Mouse (Mus musculus) midbrain, postnatal 0 days (tissue): Measurements from ENCODE around the gene Nsmce4a. TPM values are rescaled to one million over a fixed set of nuclear protein-coding genes. Genes with fewer than 3 reads are reported as not detected.

Experiments used
- ATAC-seq: fragments of 200-750 bp; cut with Nextera tagmentation; 2 replicates; pipeline ENCODE4 v1.8.0; 2017; ENCODE audit warnings: moderate number of reproducible peaks, mild to moderate bottlenecking, moderate TSS enrichment, moderate library complexity; ENCODE audit not compliant: low FRiP score
- DNase-seq: peaks from one replicate; pipeline ENCODE4 v3.0.0-alpha.2; 2015; ENCODE audit warnings: low spot score
- H3K27ac ChIP-seq: fragments of 300-500 bp; sonication (generic); 2 replicates; pipeline ENCODE4 v1.5.1; 2014; ENCODE audit warnings: low read depth, mild to moderate bottlenecking, low read length, mixed read lengths
- H3K27me3 ChIP-seq: fragments of 300-500 bp; sonication (generic); 2 replicates; pipeline ENCODE4 v1.6.1; 2014; ENCODE audit warnings: low read length, control low read depth, mixed read lengths; ENCODE audit not compliant: insufficient read depth
- H3K36me3 ChIP-seq: fragments of 300-500 bp; sonication (generic); 2 replicates; pipeline ENCODE4 v1.6.1; 2014; ENCODE audit warnings: low read length, control low read depth, mixed read lengths; ENCODE audit not compliant: insufficient read depth
- H3K4me1 ChIP-seq: fragments of 300-500 bp; sonication (generic); 2 replicates; pipeline ENCODE4 v1.6.1; 2014; ENCODE audit warnings: mild to moderate bottlenecking, control low read depth, antibody characterized with exemption, low read length, mixed read lengths; ENCODE audit not compliant: insufficient read depth
- H3K4me2 ChIP-seq: fragments of 300-500 bp; sonication (generic); 2 replicates; pipeline ENCODE4 v1.6.1; 2014; ENCODE audit warnings: low read depth, mild to moderate bottlenecking, low read length, mixed read lengths; ENCODE audit not compliant: poor library complexity, severe bottlenecking
- H3K4me3 ChIP-seq: fragments of 300-500 bp; sonication (generic); 2 replicates; pipeline ENCODE4 v1.5.1; 2014; ENCODE audit warnings: low read depth, mild to moderate bottlenecking, low read length, moderate library complexity
- H3K9ac ChIP-seq: fragments of 300-500 bp; sonication (generic); replicated peaks from 2 replicates; pipeline ENCODE4 v1.6.1; 2014; ENCODE audit warnings: mild to moderate bottlenecking, low read length, moderate library complexity, mixed read lengths; ENCODE audit not compliant: poor library complexity, severe bottlenecking
- H3K9me3 ChIP-seq: fragments of 300-500 bp; sonication (generic); 2 replicates; pipeline ENCODE4 v1.6.1; 2016; ENCODE audit warnings: low read length, control low read depth
- CTCF ChIP-seq: IDR thresholded peaks from 2 replicates; pipeline ENCODE4 v1.5.1; 2016; ENCODE audit warnings: antibody characterized with exemption, mild to moderate bottlenecking
- WGBS: fragments of 180-500 bp; shearing (Covaris S2); extraction: QIAGEN DNeasy Blood & Tissue Kit; methylation state at CpG from one replicate; pipeline ENCODE4 v1.1.7; 2014; 5-methylcytosine and 5-hydroxymethylcytosine counted together
- polyA plus RNA-seq: library from polyadenylated mRNA; unstranded; fragments of >200 nt; fragmentation: Nextera tagmentation; extraction: Ambion mirVana; gene quantifications from 2 replicates; pipeline ENCODE4 v1.2.1, GENCODE M21; 2015
- total RNA-seq: library from RNA; depleted of rRNA; stranded (reverse); fragments of >200 nt; gene quantifications from 2 replicates; pipeline ENCODE4 v1.2.3, GENCODE M21; 2014

Nsmce4a gene
- total and polyA plus RNA-seq, 2 experiments from 2014 or later = 38.7 to 67.7 TPM

- TF ChIP-seq CTCF = no peak
- Histone ChIP-seq H3K9ac (no peak overlapping the region), H3K36me3 (no peaks in the 10 kb centered on the region), H3K27ac (no peak overlapping the region), H3K27me3 (no peaks in the 10 kb centered on the region), H3K4me2 (no peak overlapping the region), H3K4me1 (no peaks in the 10 kb centered on the region), H3K9me3 (no peaks in the 10 kb centered on the region), H3K4me3 (no peak overlapping the region)
- DNase-seq = no peak
- ATAC-seq = no peak
- WGBS = 58% methylated on average over 4 of the region's 4 CpGs
Observed at GRCm38 (mm10) chr7:130606958-130607357, 34.0 kb upstream of the Nsmce4a start.

GRCm38 (mm10) chr7:130605111-130605510 lies 32.2 kb upstream of the Nsmce4a start:
- Histone ChIP-seq H3K9ac (no peak overlapping the region), H3K4me2 (no peak overlapping the region), H3K9me3 (no peaks in the 10 kb centered on the region), H3K4me1 (no peaks in the 10 kb centered on the region), H3K4me3 (no peak overlapping the region), H3K27me3 (no peaks in the 10 kb centered on the region), H3K27ac (no peak overlapping the region), H3K36me3 (no peaks in the 10 kb centered on the region)
- WGBS = 37% methylated on average over 6 of the region's 6 CpGs
- no peak for ATAC-seq
- TF ChIP-seq CTCF = peak; percentile 66
- DNase-seq = no peak

GRCm38 (mm10) chr7:130604390-130604789 lies 31.5 kb upstream of the Nsmce4a start:
- whole genome bisulfite sequencing = 78% methylated on average over 2 of the region's 2 CpGs

GRCm38 (mm10) chr7:130603556-130603955 lies 30.6 kb upstream of the Nsmce4a start:
- ATAC-seq (no peak), DNase-seq (no peak)
- Histone ChIP-seq H3K9ac (no peak overlapping the region), H3K27me3 (no peaks in the 10 kb centered on the region), H3K4me3 (no peak overlapping the region), H3K36me3 (no peaks in the 10 kb centered on the region), H3K4me1 (no peaks in the 10 kb centered on the region), H3K4me2 (no peak overlapping the region), H3K27ac (no peak overlapping the region), H3K9me3 (no peaks in the 10 kb centered on the region)
- TF ChIP-seq CTCF = no peak
- 88% methylated on average over 5 of the region's 5 CpGs for WGBS

More at GRCm38 (mm10) chr7:130604390-130604789, 31.5 kb upstream of the Nsmce4a start:
- TF ChIP-seq CTCF = no peak
- Histone ChIP-seq H3K27ac (no peak overlapping the region), H3K4me2 (no peak overlapping the region), H3K27me3 (no peaks in the 10 kb centered on the region), H3K4me3 (no peak overlapping the region), H3K9me3 (no peaks in the 10 kb centered on the region), H3K4me1 (no peaks in the 10 kb centered on the region), H3K9ac (no peak overlapping the region), H3K36me3 (no peaks in the 10 kb centered on the region)
- DNase-seq = no peak
- ATAC-seq = no peak

GRCm38 (mm10) chr7:130602804-130603203 lies 29.9 kb upstream of the Nsmce4a start:
- no peaks in the 10 kb centered on the region for H3K9me3 ChIP-seq
- no peaks in the 10 kb centered on the region for H3K4me1 ChIP-seq
- ATAC-seq = no peak
- H3K27ac ChIP-seq = no peak overlapping the region
- no peak overlapping the region for H3K9ac ChIP-seq
- no peaks in the 10 kb centered on the region for H3K27me3 ChIP-seq
- no peaks in the 10 kb centered on the region for H3K36me3 ChIP-seq
- no peak overlapping the region for H3K4me3 ChIP-seq
- 100% methylated on average over 1 of the region's 1 CpGs for WGBS
- no peak overlapping the region for H3K4me2 ChIP-seq
- no peak for TF ChIP-seq CTCF
- no peak for DNase-seq

GRCm38 (mm10) chr7:130600546-130600945 lies 27.6 kb upstream of the Nsmce4a start:
- TF ChIP-seq CTCF = no peak
- H3K4me2 ChIP-seq = no peak overlapping the region
- ATAC-seq (no peak), DNase-seq (no peak)
- H3K27me3 ChIP-seq = no peaks in the 10 kb centered on the region
- H3K9me3 ChIP-seq = no peaks in the 10 kb centered on the region
- H3K27ac ChIP-seq = no peak overlapping the region
- H3K4me3 ChIP-seq = no peak overlapping the region
- H3K9ac ChIP-seq = no peak overlapping the region
- H3K36me3 ChIP-seq = no peaks in the 10 kb centered on the region
- 74% methylated on average over 2 of the region's 2 CpGs for WGBS
- H3K4me1 ChIP-seq = no peaks in the 10 kb centered on the region
